Mouse (Mus musculus) myocyte (in vitro differentiated cells): Measurements from ENCODE around the gene Tmprss9.

ENCODE experiments used
- CEBPB ChIP-seq: IDR thresholded peaks from 2 replicates; pipeline ENCODE4 v1.6.1; 2011; ENCODE audit warnings: mild to moderate bottlenecking, moderate library complexity; ENCODE audit not compliant: poor library complexity, insufficient read depth, severe bottlenecking
- E2F4 ChIP-seq: IDR thresholded peaks from one replicate; pipeline ENCODE4 v1.6.1; 2011; ENCODE audit warnings: mild to moderate bottlenecking, control low read depth, moderate library complexity; ENCODE audit not compliant: insufficient read depth
- MAX ChIP-seq: IDR thresholded peaks from one replicate; pipeline ENCODE4 v1.6.1; 2011; ENCODE audit warnings: low read depth, mild to moderate bottlenecking, control low read depth
- MYOG ChIP-seq, 3 experiments: IDR thresholded peaks; one replicate each; pipeline ENCODE4 v1.6.1; 2011; ENCODE audit warnings: control low read depth in 2 of 3, low read depth in 2 of 3, mild to moderate bottlenecking in 2 of 3; ENCODE audit not compliant: insufficient read length in 2 of 3, control insufficient read depth in 1 of 3, insufficient read depth in 1 of 3
- POLR2A ChIP-seq: IDR thresholded peaks from one replicate; pipeline ENCODE4 v1.6.1; 2011; ENCODE audit warnings: low read depth, mild to moderate bottlenecking, control low read depth, moderate library complexity; ENCODE audit not compliant: insufficient read length
- POLR2AphosphoS2 ChIP-seq: IDR thresholded peaks from one replicate; pipeline ENCODE4 v1.6.1; 2011; ENCODE audit warnings: low read depth, control low read depth; ENCODE audit not compliant: insufficient read length
- REST ChIP-seq: IDR thresholded peaks from one replicate; pipeline ENCODE4 v1.6.1; 2011; ENCODE audit warnings: mild to moderate bottlenecking, control low read depth, moderate library complexity; ENCODE audit not compliant: insufficient read depth, insufficient read length
- SRF ChIP-seq: IDR thresholded peaks from one replicate; pipeline ENCODE4 v1.6.1; 2011; ENCODE audit warnings: low read depth; ENCODE audit not compliant: control insufficient read depth, insufficient read length
- TCF12 ChIP-seq: IDR thresholded peaks from one replicate; pipeline ENCODE4 v1.6.1; 2011; ENCODE audit warnings: mild to moderate bottlenecking, control low read depth; ENCODE audit not compliant: poor library complexity, insufficient read depth, severe bottlenecking
- TCF3 ChIP-seq: IDR thresholded peaks from one replicate; pipeline ENCODE4 v1.6.1; 2011; ENCODE audit warnings: low read depth, control low read depth; ENCODE audit not compliant: insufficient read length
- USF1 ChIP-seq: IDR thresholded peaks from one replicate; pipeline ENCODE4 v1.6.1; 2011; ENCODE audit warnings: low read depth, mild to moderate bottlenecking, control low read depth, moderate library complexity

GRCm38 (mm10) chr10:80931695-80932094, 60.0 kb downstream of the Tmprss9 start:
- TF ChIP-seq TCF12 (no peak), POLR2A (peak; percentile 22), MAX (no peak), USF1 (no peak), MYOG (IDR thresholded peaks at IDR 0.05; ENCODE audit: control insufficient read depth in 1 of 3, insufficient read depth in 1 of 3, insufficient read length in 2 of 3, low read depth in 2 of 3) (no peak), REST (no peak), POLR2AphosphoS2 (peak; percentile 64), CEBPB (no peak), E2F4 (no peak), SRF (no peak), TCF3 (no peak)
